Mouse (Mus musculus): Measurements from ENCODE around the gene Mprip. TPM values are rescaled to one million over a fixed set of nuclear protein-coding genes. Genes with fewer than 3 reads are reported as not detected.
"Not testable (repeated sequence)": the region's sequence is repeated elsewhere in the genome, so short reads cannot be mapped to it uniquely, and the experiment has no call there.

Gene Mprip
- total and polyA plus RNA-seq, 2 experiments from 2014 or later, result 53.3 to 172 TPM

DNA sequence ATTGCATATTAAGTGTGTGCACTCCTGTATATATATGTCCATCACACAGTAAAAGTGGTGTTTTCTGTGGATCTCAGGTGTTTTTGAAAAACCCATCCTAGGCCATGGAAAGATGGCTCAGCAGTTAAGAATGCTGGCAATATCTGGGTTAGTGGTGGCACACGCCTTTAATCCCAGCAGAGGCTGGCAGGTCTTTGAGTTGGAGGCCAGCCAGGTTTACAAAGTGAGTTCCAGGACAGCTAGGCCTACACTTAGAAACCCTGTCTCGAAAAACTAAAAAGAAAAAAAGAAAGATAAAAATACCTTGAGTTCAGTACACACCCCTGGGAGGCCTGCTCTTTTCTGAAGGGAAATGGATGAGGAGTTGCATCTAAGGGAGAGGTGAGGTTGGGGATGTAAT, 60.3 kb downstream of the Mprip start:
- Histone ChIP-seq H3K9ac (replicated peaks; ENCODE audit: low read length, poor library complexity, severe bottlenecking) (no peak overlapping the region), H3K9me3 (ENCODE audit: low read length) (no peaks in the 10 kb centered on the region), H3K27me3 (ENCODE audit: insufficient read depth, low read length) (no peaks in the 10 kb centered on the region), H3K36me3 (ENCODE audit: insufficient read depth, low read length) (no peaks in the 10 kb centered on the region), H3K4me2 (ENCODE audit: low read depth, low read length, poor library complexity, severe bottlenecking) (no peak overlapping the region), H3K27ac (ENCODE audit: low read depth, low read length) (no peak overlapping the region), H3K4me3 (ENCODE audit: low read depth, low read length) (no peak overlapping the region), H3K4me1 (ENCODE audit: insufficient read depth, low read length) (no peaks in the 10 kb centered on the region)
- ATAC-seq (ENCODE audit: low FRiP score) (no peak), DNase-seq (ENCODE audit: low spot score) (no peak)
- 61% methylated on average over 2 of the region's 2 CpGs for WGBS
- TF ChIP-seq CTCF (IDR thresholded peaks at IDR 0.05), result no peak

DNA sequence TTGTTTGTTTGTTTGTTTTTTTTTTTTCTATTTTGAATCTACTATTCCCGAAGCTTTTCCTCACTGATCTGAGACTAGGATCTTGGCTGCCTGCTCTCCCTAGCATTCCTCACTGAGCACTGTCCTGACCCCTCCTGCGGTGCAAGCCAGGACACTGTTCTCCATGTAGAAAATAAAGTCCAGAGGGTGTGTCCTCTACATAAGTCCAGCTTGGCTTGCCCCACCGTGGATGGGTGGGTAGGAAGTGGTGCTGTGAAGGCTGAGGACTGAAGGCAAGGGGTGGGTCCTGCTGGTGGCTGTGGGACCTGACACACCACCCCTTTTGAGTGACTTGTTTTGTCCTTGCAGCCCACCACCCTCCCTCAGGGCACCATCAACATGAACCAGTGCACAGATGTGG, 66.1 kb downstream of the Mprip start:
- TF ChIP-seq CTCF (IDR thresholded peaks at IDR 0.05), result no peak
- H3K27ac ChIP-seq (ENCODE audit: low read depth, low read length), result no peak overlapping the region
- no peaks in the 10 kb centered on the region for H3K27me3 ChIP-seq (ENCODE audit: insufficient read depth, low read length)
- no peak overlapping the region for H3K9ac ChIP-seq (replicated peaks; ENCODE audit: low read length, poor library complexity, severe bottlenecking)
- no peaks in the 10 kb centered on the region for H3K4me1 ChIP-seq (ENCODE audit: insufficient read depth, low read length)
- H3K36me3 ChIP-seq (ENCODE audit: insufficient read depth, low read length), result peaks cover 17% of the 10 kb centered on the region
- 86% methylated on average over 3 of the region's 3 CpGs for WGBS
- no peak overlapping the region for H3K4me2 ChIP-seq (ENCODE audit: low read depth, low read length, poor library complexity, severe bottlenecking)
- DNase-seq (ENCODE audit: low spot score) (no peak), ATAC-seq (ENCODE audit: low FRiP score) (no peak)
- no peaks in the 10 kb centered on the region for H3K9me3 ChIP-seq (ENCODE audit: low read length)
- H3K4me3 ChIP-seq (ENCODE audit: low read depth, low read length), result no peak overlapping the region

DNA sequence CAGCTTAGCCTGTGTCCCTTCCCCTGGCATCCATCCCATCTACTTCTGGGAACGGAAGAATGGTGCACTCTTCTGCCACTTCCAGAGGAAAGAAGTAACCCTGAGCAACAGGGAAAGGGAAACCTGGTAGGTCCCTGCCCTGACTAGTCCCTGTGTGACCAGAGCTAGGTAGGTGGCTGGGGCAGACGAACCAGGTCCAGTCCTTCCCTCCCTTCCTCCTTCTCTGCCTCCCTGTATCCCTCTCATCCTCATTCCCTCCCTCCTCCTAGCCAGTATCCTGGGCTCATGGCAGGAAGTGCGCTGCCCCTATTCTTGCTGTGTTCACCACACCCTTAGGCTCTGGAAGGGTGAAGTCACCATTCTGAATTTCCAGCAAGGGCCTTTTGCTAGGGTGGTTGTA, 70.7 kb downstream of the Mprip start:
- Histone ChIP-seq H3K27ac (ENCODE audit: low read depth, low read length) (peak overlapping the region; percentile 43; the same call in 1 of the 2 replicates), H3K36me3 (ENCODE audit: insufficient read depth, low read length) (peaks cover 28% of the 10 kb centered on the region), H3K4me1 (ENCODE audit: insufficient read depth, low read length) (no peaks in the 10 kb centered on the region), H3K9me3 (ENCODE audit: low read length) (no peaks in the 10 kb centered on the region), H3K27me3 (ENCODE audit: insufficient read depth, low read length) (no peaks in the 10 kb centered on the region), H3K4me2 (ENCODE audit: low read depth, low read length, poor library complexity, severe bottlenecking) (no peak overlapping the region), H3K9ac (replicated peaks; ENCODE audit: low read length, poor library complexity, severe bottlenecking) (no peak overlapping the region), H3K4me3 (ENCODE audit: low read depth, low read length) (no peak overlapping the region)
- no peak for DNase-seq (ENCODE audit: low spot score)
- no peak for TF ChIP-seq CTCF (IDR thresholded peaks at IDR 0.05)
- WGBS, result 80% methylated on average over 3 of the region's 3 CpGs
- no peak for ATAC-seq (ENCODE audit: low FRiP score)

DNA sequence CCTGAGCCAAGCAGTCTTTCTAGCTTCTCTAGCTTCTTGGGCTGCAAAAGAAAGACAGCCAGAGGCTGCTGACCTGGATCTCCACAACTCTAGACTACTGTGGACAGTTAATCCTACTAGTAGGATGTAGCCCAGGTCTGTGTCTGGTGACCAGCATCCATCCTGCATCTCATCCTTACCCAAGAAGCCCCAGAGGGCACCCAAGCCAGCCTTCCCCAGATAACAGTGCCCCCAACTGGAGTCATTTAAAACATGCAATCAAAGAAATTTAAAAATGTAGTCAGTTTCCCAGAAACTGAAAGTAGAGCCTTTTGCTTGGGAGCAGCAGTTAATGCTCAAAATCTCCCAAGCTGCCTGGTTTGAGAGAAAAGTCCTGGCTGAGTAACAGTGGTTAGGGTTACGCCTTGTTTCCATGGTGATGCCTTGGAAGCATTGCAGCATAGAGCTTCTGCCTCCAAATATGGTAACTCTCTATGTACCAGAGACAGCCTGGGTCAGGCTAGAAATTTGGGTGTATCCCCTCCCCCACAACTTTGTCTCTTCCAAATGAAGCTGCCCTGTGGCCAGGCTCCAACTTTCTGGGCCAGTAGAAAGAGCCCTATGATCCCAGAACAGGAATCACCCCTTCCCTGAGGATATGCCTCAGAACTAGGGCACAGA, 71.4 kb downstream of the Mprip start:
- Histone ChIP-seq H3K4me2 (ENCODE audit: low read depth, low read length, poor library complexity, severe bottlenecking) (no peak overlapping the region), H3K36me3 (ENCODE audit: insufficient read depth, low read length) (peaks cover 32% of the 10 kb centered on the region), H3K27ac (ENCODE audit: low read depth, low read length) (0 out of 2 replicates have a peak overlapping the region, but pooled peaks have one; percentile 43), H3K4me3 (ENCODE audit: low read depth, low read length) (no peak overlapping the region), H3K9ac (replicated peaks; ENCODE audit: low read length, poor library complexity, severe bottlenecking) (no peak overlapping the region), H3K9me3 (ENCODE audit: low read length) (no peaks in the 10 kb centered on the region), H3K27me3 (ENCODE audit: insufficient read depth, low read length) (no peaks in the 10 kb centered on the region), H3K4me1 (ENCODE audit: insufficient read depth, low read length) (no peaks in the 10 kb centered on the region)
- TF ChIP-seq CTCF (IDR thresholded peaks at IDR 0.05), result peak; percentile 48
- WGBS, result 36% methylated on average over 1 of the region's 1 CpGs
- peak; percentile 73 for DNase-seq (ENCODE audit: low spot score)
- no peak for ATAC-seq (ENCODE audit: low FRiP score)

DNA sequence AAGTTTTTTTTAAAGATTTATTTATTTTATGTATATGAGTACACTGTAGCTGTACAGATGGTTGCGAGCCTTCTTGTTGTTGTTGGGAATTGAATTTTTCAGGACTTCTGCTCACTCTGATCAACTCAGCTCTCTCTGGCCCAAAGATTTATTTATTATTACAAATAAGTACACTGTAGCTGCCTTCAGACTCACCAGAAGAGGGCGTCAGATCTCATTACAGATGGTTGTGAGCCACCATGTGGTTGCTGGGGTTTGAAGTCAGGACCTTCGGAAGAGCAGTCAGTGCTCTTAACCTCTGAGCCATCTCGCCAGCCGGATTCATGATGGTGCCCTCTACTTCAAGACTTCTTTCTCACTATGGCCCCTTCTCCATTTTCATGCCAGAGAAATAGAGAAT, 72.5 kb downstream of the Mprip start:
- H3K36me3 ChIP-seq (ENCODE audit: insufficient read depth, low read length), result peaks cover 30% of the 10 kb centered on the region
- peak; percentile 55 for TF ChIP-seq CTCF (IDR thresholded peaks at IDR 0.05)
- not testable (repeated sequence) for ATAC-seq (ENCODE audit: low FRiP score)

DNA sequence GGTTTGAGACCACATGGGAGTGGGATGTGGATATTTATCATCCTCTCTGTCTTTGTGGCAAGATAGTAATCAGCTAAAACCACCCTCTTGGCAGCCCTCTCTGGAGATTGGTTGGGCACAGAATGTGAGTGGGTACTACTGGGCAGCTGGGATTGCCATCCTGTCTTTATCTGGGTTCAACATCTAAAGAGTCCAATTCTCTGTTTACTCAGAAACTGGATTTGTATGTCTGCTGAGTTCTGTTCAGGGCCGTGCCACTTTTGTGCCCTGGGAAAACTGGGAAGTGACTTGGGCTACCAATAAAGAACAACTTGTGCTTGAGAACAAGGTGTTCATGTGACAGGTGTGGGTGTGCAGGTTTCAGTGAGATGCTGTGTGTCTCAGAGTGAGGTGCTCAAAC, 73.2 kb downstream of the Mprip start:
- DNase-seq (ENCODE audit: low spot score) (no peak), ATAC-seq (ENCODE audit: low FRiP score) (no peak)
- 87% methylated on average over 1 of the region's 1 CpGs for WGBS
- Histone ChIP-seq H3K9me3 (ENCODE audit: low read length) (no peaks in the 10 kb centered on the region), H3K4me3 (ENCODE audit: low read depth, low read length) (no peak overlapping the region), H3K27ac (ENCODE audit: low read depth, low read length) (no peak overlapping the region), H3K36me3 (ENCODE audit: insufficient read depth, low read length) (peaks cover 31% of the 10 kb centered on the region), H3K27me3 (ENCODE audit: insufficient read depth, low read length) (no peaks in the 10 kb centered on the region), H3K4me1 (ENCODE audit: insufficient read depth, low read length) (no peaks in the 10 kb centered on the region), H3K4me2 (ENCODE audit: low read depth, low read length, poor library complexity, severe bottlenecking) (no peak overlapping the region), H3K9ac (replicated peaks; ENCODE audit: low read length, poor library complexity, severe bottlenecking) (no peak overlapping the region)
- no peak for TF ChIP-seq CTCF (IDR thresholded peaks at IDR 0.05)

More for the DNA sequence above, 72.5 kb downstream of the Mprip start:
- H3K9me3 ChIP-seq (ENCODE audit: low read length); DNase-seq (ENCODE audit: low spot score); H3K4me2 ChIP-seq (ENCODE audit: low read depth, low read length, poor library complexity, severe bottlenecking); H3K4me1 ChIP-seq (ENCODE audit: insufficient read depth, low read length); H3K27me3 ChIP-seq (ENCODE audit: insufficient read depth, low read length); H3K4me3 ChIP-seq (ENCODE audit: low read depth, low read length); H3K27ac ChIP-seq (ENCODE audit: low read depth, low read length); H3K9ac ChIP-seq (replicated peaks; ENCODE audit: low read length, poor library complexity, severe bottlenecking): not testable (repeated sequence)
- 75% methylated on average over 5 of the region's 5 CpGs for WGBS

DNA sequence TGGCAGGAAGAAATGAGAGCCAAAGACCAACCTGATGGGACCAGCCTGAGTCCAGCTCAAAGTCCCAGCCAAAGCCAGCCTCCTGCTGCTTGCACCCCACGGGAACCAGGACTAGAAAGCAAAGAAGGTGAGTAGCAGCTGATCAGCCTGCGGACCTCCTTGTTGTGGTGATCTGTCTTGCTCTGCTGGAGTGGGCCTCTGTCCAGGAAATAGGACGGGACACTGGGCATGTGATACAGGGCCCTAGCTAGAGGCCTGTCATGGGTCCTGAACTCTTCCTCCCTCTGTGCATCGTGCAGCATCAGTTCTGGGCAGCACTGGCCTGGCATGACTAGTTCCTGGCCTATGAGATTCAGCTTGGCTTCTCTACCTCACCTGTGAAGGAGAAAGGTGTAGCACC, 74.8 kb downstream of the Mprip start:
- WGBS, result 89% methylated on average over 4 of the region's 4 CpGs
- H3K9ac ChIP-seq (replicated peaks; ENCODE audit: low read length, poor library complexity, severe bottlenecking); H3K4me2 ChIP-seq (ENCODE audit: low read depth, low read length, poor library complexity, severe bottlenecking); DNase-seq (ENCODE audit: low spot score); H3K9me3 ChIP-seq (ENCODE audit: low read length); H3K27me3 ChIP-seq (ENCODE audit: insufficient read depth, low read length); H3K4me1 ChIP-seq (ENCODE audit: insufficient read depth, low read length); H3K27ac ChIP-seq (ENCODE audit: low read depth, low read length); H3K4me3 ChIP-seq (ENCODE audit: low read depth, low read length); ATAC-seq (ENCODE audit: low FRiP score): not testable (repeated sequence)
- H3K36me3 ChIP-seq (ENCODE audit: insufficient read depth, low read length), result peaks cover 41% of the 10 kb centered on the region

Measured in midbrain, postnatal 0 days (tissue).